Mouse (Mus musculus) bone marrow, adult 2 months (tissue): ENCODE measurements at regions not wholly inside any gene's neighbourhood (a gene's known extent, or its start where the extent isn't known, plus 50 kb on each side); places are given as distances from the start of the nearest gene placed in this dataset.

Experiments
- H3K27ac ChIP-seq: fragments of 200-500 bp; 2 replicates; pipeline ENCODE4 v1.5.1; 2012; ENCODE audit warnings: low read depth, mild to moderate bottlenecking, control low read depth, inconsistent platforms, low read length; ENCODE audit not compliant: control insufficient read depth, poor library complexity, insufficient read depth
- H3K4me1 ChIP-seq: fragments of 200-500 bp; 2 replicates; pipeline ENCODE4 v1.6.1; 2011; ENCODE audit warnings: low read length; ENCODE audit not compliant: control insufficient read depth, insufficient read depth
- H3K4me3 ChIP-seq: fragments of 200-500 bp; replicated peaks from 2 replicates; pipeline ENCODE3; 2011; ENCODE audit warnings: mild to moderate bottlenecking, low read depth, low read length, control low read depth; ENCODE audit not compliant: control insufficient read depth
- CTCF ChIP-seq: fragments of 200-500 bp; IDR thresholded peaks from 2 replicates; pipeline ENCODE4 v1.5.1; 2011; ENCODE audit warnings: low read length, control low read depth; ENCODE audit not compliant: control insufficient read depth, insufficient read depth
- POLR2A ChIP-seq: fragments of 200-500 bp; IDR thresholded peaks from 2 replicates; pipeline ENCODE4 v1.6.1; 2011; ENCODE audit warnings: low read depth, mild to moderate bottlenecking, control low read depth, low read length, borderline replicate concordance; ENCODE audit not compliant: control insufficient read depth
- WGBS: fragments of 180-500 bp; shearing (Covaris S2); methylation state at CpG from one replicate; pipeline ENCODE4 v1.1.7; 2018; 5-methylcytosine and 5-hydroxymethylcytosine counted together

DNA sequence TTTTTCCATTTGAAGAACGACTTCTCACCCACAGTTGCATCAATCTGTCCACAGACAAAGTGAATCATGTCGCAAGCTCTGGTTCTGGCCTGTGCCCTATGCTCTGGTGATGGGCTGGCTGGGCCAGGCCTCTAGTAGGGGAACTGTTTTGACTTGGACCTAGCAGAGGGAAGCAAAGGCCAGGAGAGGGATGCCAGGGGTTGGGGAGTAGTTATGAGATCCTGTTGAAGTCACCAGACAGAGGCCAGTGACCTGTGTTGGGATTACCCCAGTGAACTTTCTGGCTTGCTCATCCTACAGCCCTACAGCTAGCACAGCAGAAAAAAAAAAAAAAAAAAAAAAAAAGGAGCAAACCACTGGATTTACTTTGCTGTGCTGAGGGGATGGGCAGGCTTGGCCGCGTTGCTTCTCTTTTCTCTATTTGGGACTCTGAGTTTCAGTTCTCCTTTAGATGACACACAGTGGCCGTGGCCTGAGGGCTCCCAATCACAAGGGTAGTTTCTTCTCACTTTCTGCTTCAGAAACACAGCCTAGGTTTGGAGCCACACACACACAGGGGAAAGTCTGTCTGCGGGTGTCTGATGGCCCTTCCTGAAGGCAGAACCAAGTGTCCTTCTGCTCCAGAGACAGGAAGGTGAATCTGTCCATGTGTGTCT lies 228.2 kb downstream of the Uaca start:
- H3K4me1 ChIP-seq = peaks cover 13% of the 10 kb centered on the region
- 8% methylated on average over 6 of the region's 6 CpGs for WGBS
- TF ChIP-seq POLR2A (no peak), CTCF (no peak)
- H3K4me3 ChIP-seq = peak overlapping the region; percentile 4
- peak overlapping the region; percentile 65 for H3K27ac ChIP-seq

DNA sequence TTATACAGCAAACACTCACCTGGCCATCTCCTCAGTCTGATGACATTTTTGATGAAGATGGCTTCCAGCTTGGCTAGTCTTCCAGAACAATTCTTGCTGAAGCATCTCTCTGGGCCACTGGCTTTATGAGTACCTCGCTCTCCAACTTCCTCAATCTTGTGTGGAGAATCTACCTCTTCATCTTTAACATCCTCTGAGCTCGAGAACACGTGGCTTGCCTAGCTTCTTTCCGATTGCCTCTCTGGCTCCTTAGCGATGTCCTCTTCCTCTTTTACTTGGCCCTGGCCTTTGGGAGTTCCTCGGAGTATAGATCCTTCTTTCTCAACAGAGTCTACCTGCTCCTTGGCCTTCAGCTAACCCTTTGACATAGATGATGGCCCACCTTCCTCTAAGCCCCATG lies 231.0 kb downstream of the Uaca start:
- Histone ChIP-seq H3K4me3 (no peak overlapping the region), H3K4me1 (peaks cover 17% of the 10 kb centered on the region), H3K27ac (0 out of 2 replicates have a peak overlapping the region, but pooled peaks have one; percentile 40)
- WGBS = 4% methylated on average over 6 of the region's 6 CpGs
- no peak for TF ChIP-seq CTCF
- TF ChIP-seq POLR2A = no peak

DNA sequence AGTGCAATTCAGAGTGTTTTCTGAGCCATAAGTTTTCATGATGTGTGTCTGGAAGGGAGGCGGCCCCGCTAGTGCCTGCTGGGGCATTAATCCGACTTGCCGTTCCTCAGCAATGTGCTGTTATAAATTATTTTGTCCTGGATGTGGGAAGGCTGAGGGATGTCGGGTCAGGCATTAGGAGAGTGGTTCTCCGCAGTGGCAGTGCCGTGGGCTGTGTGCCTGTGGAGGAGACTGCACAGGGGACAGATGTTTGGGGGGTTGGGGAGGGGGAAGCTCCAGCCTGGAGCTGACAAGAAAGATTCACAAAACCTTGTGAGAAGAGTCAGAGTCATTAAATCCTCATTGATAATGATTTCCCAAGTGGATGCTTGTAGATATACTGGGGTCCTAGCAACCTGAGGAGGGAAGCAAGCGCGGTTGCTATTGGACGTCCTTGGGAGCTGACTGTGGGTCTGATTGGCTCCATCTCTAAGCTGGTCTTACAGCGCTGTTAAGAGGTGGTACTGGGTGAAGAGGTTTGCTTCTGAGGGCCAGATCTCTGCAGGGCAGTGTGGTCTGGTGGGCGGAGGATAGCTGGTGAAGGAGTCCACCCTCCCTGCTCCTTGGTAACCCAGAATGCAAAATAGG lies 234.5 kb downstream of the Uaca start:
- no peak overlapping the region for H3K27ac ChIP-seq
- H3K4me3 ChIP-seq = no peak overlapping the region
- 86% methylated on average over 12 of the region's 12 CpGs for WGBS
- TF ChIP-seq CTCF = no peak
- no peak for TF ChIP-seq POLR2A
- peaks cover 11% of the 10 kb centered on the region; the same call in 1 of the 2 replicates for H3K4me1 ChIP-seq

DNA sequence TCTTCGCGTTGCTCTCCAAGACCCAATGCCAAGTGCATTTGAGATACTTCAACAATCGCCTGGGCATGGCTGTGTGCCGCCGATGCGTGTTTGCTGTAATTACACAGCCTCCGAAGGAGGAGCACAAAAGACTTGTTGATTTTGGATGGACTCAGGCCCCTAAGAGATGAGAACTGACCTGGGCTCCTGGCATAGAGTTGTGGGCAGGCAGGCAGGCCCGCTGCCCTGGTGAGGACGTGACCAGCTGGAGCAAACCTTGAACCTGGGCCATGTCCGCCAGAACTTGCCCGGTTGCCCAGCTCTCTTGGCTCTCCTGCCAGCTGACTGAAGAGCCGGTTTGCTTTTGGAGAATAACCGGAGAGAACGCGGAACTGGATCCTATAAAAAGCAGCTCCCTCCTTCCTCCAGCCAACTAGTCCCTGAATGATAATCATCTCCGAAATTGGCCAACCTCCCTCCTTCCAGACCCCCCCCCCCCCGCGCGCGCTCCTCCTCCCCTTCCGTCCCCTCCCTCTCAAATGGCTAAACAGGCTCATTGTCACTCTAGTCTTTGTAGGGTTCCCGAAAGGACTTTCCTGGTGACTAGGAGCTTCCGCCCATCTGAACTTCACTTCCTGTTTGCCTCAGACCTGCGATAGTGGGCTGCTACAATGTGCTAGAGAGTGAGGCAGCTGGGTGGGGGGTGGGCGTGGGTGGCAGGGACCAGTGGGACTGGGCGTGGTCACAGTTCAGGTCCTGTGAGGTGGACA lies 237.5 kb downstream of the Uaca start:
- 27% methylated on average over 26 of the region's 26 CpGs for WGBS
- TF ChIP-seq POLR2A (no peak), CTCF (no peak)
- H3K27ac ChIP-seq = no peak overlapping the region
- peaks cover 6% of the 10 kb centered on the region; the same call in 1 of the 2 replicates for H3K4me1 ChIP-seq
- no peak overlapping the region for H3K4me3 ChIP-seq

DNA sequence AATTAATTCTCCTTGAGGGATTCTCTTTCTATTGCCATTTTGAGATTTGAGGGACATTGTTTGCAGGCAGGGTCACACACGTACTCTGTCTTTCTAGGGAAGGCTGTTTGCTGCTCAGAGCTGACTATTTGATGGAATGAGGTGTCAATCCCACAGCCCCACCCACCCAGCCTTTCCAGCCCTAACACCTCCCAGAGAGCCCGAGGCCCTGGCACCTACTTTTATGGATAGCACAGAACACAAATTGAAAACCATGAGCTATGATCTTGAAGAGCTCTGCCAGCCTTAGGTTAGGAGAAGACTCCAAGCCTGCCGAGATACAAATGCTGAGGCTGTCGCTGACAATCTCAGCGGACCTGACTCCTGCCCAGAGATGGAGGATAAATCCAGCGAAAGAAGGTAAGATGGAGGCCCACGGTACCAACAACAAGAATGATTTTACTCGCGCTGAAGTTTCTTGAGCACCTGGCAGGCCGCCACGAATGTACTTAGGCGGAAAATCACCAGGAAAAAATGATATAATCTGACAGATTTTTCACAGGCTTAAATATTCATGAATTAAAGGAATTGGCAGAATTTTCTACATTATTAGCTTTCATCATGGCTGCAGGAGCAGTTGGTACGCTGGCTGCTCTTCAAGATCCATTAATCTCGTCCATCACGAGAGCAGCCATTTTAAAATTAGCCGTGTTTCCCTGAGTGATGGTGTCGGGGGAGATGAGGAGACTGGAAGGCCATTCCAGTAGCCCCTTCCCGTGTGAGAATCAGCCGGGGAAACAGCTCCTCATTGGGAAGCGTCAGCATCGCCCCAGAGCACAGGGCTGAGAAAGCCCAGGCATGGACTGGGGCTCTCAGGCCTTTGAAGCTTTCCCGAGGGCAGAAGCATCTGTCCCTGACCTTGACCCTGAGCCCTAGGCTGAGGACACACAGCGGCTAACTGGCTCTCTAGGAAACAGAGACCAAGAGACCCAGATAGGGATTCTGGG lies 238.4 kb downstream of the Uaca start:
- 83% methylated on average over 23 of the region's 23 CpGs for whole genome bisulfite sequencing
- no peak for TF ChIP-seq POLR2A
- no peak for TF ChIP-seq CTCF
- no peak overlapping the region for H3K27ac ChIP-seq
- H3K4me1 ChIP-seq = peaks cover 6% of the 10 kb centered on the region; the same call in 1 of the 2 replicates
- H3K4me3 ChIP-seq = no peak overlapping the region

DNA sequence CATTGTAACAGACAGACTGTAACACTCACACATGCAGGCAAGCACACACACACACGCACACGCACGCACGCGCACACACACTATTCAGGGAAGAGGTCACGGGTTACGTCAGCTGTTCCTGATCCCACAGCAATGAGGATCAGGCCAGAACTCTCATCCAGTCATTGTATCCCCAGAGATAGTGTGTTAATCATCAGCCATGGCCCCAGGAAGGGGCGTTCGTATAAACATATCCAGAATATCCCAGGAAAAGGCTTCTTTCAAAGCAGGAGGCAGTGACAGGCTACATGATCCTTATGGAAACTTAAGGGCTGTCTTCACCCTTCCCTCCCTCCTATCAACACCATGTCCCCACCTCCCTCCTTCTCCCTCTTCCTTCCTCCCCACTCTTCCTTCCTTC lies 239.3 kb downstream of the Uaca start:
- Histone ChIP-seq H3K4me3 (no peak overlapping the region), H3K27ac (no peak overlapping the region), H3K4me1 (peaks cover 6% of the 10 kb centered on the region; the same call in 1 of the 2 replicates)
- 83% methylated on average over 9 of the region's 9 CpGs for WGBS
- TF ChIP-seq POLR2A (no peak), CTCF (no peak)

DNA sequence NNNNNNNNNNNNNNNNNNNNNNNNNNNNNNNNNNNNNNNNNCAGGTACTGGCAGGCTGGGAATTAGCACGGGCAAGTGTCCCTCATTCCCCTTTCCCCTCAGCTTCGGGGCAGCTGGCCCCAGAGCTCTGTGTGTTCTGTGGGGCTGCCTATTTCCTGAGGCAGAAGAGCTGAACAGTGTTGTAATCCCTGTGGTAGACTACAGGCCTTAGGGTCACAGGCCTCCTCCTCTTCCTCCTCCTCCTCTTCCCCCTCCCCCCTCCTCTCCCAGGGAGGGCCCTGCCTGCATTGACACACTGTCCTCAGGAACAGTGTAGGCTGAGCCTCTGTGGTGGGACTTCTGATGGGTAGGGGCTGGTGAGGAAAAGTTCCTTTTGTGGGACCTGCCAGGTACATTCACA lies 247.7 kb downstream of the Uaca start:
- Histone ChIP-seq H3K4me3 (no peak overlapping the region), H3K27ac (peak overlapping the region; percentile 68), H3K4me1 (no peaks in the 10 kb centered on the region; the same call in 1 of the 2 replicates)
- TF ChIP-seq POLR2A (no peak), CTCF (no peak)
- 7% methylated on average over 2 of the region's 2 CpGs for WGBS
